Mouse (Mus musculus) Muller cell, postnatal 12 days (primary cell): ENCODE measurements around the gene Xylt1.

ENCODE experiments used
- DNase-seq: peaks from one replicate; pipeline ENCODE4 v3.0.0-alpha.2; 2015; ENCODE audit errors: inconsistent ontology term

Gene Xylt1

GRCm38 (mm10) chr7:117380418-117381187 lies at the start of gene Xylt1:
Gene Xylt1 (plus strand): TSS chr7:117380979.
- peak; percentile 87 for DNase-seq

GRCm38 (mm10) chr7:117333936-117334335 lies 46.8 kb upstream of the Xylt1 start:
- no peak for DNase-seq

GRCm38 (mm10) chr7:117356316-117356715 lies 24.5 kb upstream of the Xylt1 start:
- no peak for DNase-seq

GRCm38 (mm10) chr7:117357425-117358194 lies 23.2 kb upstream of the Xylt1 start:
- no peak for DNase-seq

- DNase-seq, result no peak
These were observed 19.5 kb upstream of the Xylt1 start for GRCm38 (mm10) chr7:117361281-117361680.

- no peak for DNase-seq
These were observed 18.3 kb upstream of the Xylt1 start for GRCm38 (mm10) chr7:117362493-117362892.

- DNase-seq, result peak; percentile 43
These were observed 12.0 kb upstream of the Xylt1 start for GRCm38 (mm10) chr7:117368647-117369289.

GRCm38 (mm10) chr7:117369290-117369941 lies 11.4 kb upstream of the Xylt1 start:
- DNase-seq, result no peak

- peak; percentile 32 for DNase-seq
These were observed 4.9 kb upstream of the Xylt1 start for GRCm38 (mm10) chr7:117375886-117376309.

- no peak for DNase-seq
These were observed 3.6 kb upstream of the Xylt1 start for GRCm38 (mm10) chr7:117377138-117377537.

- DNase-seq, result peak; percentile 77
These were observed 752 bp upstream of the Xylt1 start for GRCm38 (mm10) chr7:117380036-117380417.

- DNase-seq, result peak; percentile 71
These were observed 606 bp downstream of the Xylt1 start for GRCm38 (mm10) chr7:117381188-117381981.

- DNase-seq, result no peak
These were observed 1.2 kb downstream of the Xylt1 start for GRCm38 (mm10) chr7:117382006-117382405.

- DNase-seq, result peak; percentile 32
These were observed 2.6 kb downstream of the Xylt1 start for GRCm38 (mm10) chr7:117383147-117383940.

- DNase-seq, result no peak
These were observed 5.6 kb downstream of the Xylt1 start for GRCm38 (mm10) chr7:117386376-117386775.

- DNase-seq, result no peak
These were observed 7.7 kb downstream of the Xylt1 start for GRCm38 (mm10) chr7:117388284-117388988.

- no peak for DNase-seq
These were observed 8.3 kb downstream of the Xylt1 start for GRCm38 (mm10) chr7:117389048-117389447.

- no peak for DNase-seq
These were observed 12.2 kb downstream of the Xylt1 start for GRCm38 (mm10) chr7:117392863-117393569.

- DNase-seq, result no peak
These were observed 13.2 kb downstream of the Xylt1 start for GRCm38 (mm10) chr7:117393976-117394375.
